ENCODE assay signal across 8 mouse cellular contexts in genomic region chr8:90346880-90347535, GRCm38 (mm10). TPM values are rescaled to one million over a fixed set of nuclear protein-coding genes. Genes with fewer than 3 reads are reported as not detected.
DNase-seq lines count a peak whose midpoint lies in the region; ATAC-seq and TF ChIP-seq lines count a peak whose summit lies in the region.

No protein-coding gene starts in this region.

- no peak for ATAC-seq in kidney, embryonic 16.5 days (ENCODE audit: low FRiP score, low TSS enrichment)
- ATAC-seq in intestine, postnatal 0 days, result no peak
- no peak for ATAC-seq in activated CD4-positive, CD25-positive, alpha-beta regulatory T cell, adult 4 months

- TF ChIP-seq CTCF in embryonic fibroblast, embryonic 13.5 days (IDR thresholded peaks at IDR 0.05; ENCODE audit: borderline replicate concordance, insufficient read depth, low read length), result no peak
- TF ChIP-seq CTCF in intestine, postnatal 0 days (IDR thresholded peaks at IDR 0.05; ENCODE audit: low read depth), result no peak

- peak overlapping the region; percentile 79 for H3K4me2 ChIP-seq in kidney, embryonic 16.5 days (replicated peaks; ENCODE audit: low read depth, low read length)
- peak overlapping the region; percentile 98 for H3K4me2 ChIP-seq in intestine, postnatal 0 days (replicated peaks; ENCODE audit: low read depth)

- H3K27me3 ChIP-seq in kidney, embryonic 16.5 days (ENCODE audit: insufficient read depth, low read length), result peaks cover 7% of the 10 kb centered on the region; the same call in 1 of the 2 replicates
- peaks cover 3% of the 10 kb centered on the region; the same call in 1 of the 2 replicates for H3K27me3 ChIP-seq in intestine, postnatal 0 days (replicated peaks; ENCODE audit: control insufficient read depth, insufficient read depth, low read length)

- H3K9me3 ChIP-seq in kidney, embryonic 16.5 days (ENCODE audit: low read length), result no peaks in the 10 kb centered on the region
- no peaks in the 10 kb centered on the region for H3K9me3 ChIP-seq in intestine, postnatal 0 days (ENCODE audit: control insufficient read depth)

- peak overlapping the region; percentile 97 for H3K9ac ChIP-seq in kidney, embryonic 16.5 days (replicated peaks; ENCODE audit: low read length)
- H3K9ac ChIP-seq in intestine, postnatal 0 days (ENCODE audit: low read depth, low read length), result no peak overlapping the region; the same call in 1 of the 2 replicates

- under 1% methylated on average over 21 of the region's 21 CpGs for WGBS in kidney, embryonic 16.5 days
- WGBS in intestine, postnatal 0 days, result 1% methylated on average over 21 of the region's 21 CpGs

- peak overlapping the region; percentile 95 for H3K27ac ChIP-seq in kidney, embryonic 16.5 days (ENCODE audit: low read length)
- H3K27ac ChIP-seq in embryonic fibroblast, embryonic 13.5 days (ENCODE audit: insufficient read depth, low read length), result no peak overlapping the region
- H3K27ac ChIP-seq in intestine, postnatal 0 days (ENCODE audit: low read depth, low read length), result no peak overlapping the region

- no peak for TF ChIP-seq POLR2A in embryonic fibroblast, embryonic 13.5 days (IDR thresholded peaks at IDR 0.05; ENCODE audit: low read depth, low read length)

- no peaks in the 10 kb centered on the region for H3K36me3 ChIP-seq in kidney, embryonic 16.5 days (ENCODE audit: insufficient read depth, low read length)
- no peaks in the 10 kb centered on the region for H3K36me3 ChIP-seq in intestine, postnatal 0 days (ENCODE audit: control insufficient read depth, insufficient read depth)

- peak overlapping the region; percentile 73 for H3K4me3 ChIP-seq in kidney, embryonic 16.5 days (ENCODE audit: low read length)
- H3K4me3 ChIP-seq in embryonic fibroblast, embryonic 13.5 days (ENCODE audit: insufficient read depth, low read length), result peak overlapping the region; percentile 46
- peak overlapping the region; percentile 67 for H3K4me3 ChIP-seq in intestine, postnatal 0 days (ENCODE audit: low read depth, low read length)

- peaks cover 32% of the 10 kb centered on the region for H3K4me1 ChIP-seq in kidney, embryonic 16.5 days (ENCODE audit: insufficient read depth, low read length)
- 0 out of 2 replicates have a peak, but pooled peaks cover 3% of the 10 kb centered on the region for H3K4me1 ChIP-seq in embryonic fibroblast, embryonic 13.5 days (ENCODE audit: control insufficient read depth, insufficient read depth, low read length)
- H3K4me1 ChIP-seq in intestine, postnatal 0 days (replicated peaks; ENCODE audit: control insufficient read depth, insufficient read depth, low read length), result no peaks in the 10 kb centered on the region

- no peak for DNase-seq in kidney, adult 8-10 months
- DNase-seq in neural tube, embryonic 10.5 days (ENCODE audit: extremely low spot score, low spot score), result peak; percentile 54
- no peak for DNase-seq in adrenal gland, postnatal 10 days
- no peak for DNase-seq in layer of hippocampus, adult 18-20 months (ENCODE audit: low spot score in 2 of 2)

RNA-seq across cellular contexts. Expression of gene Tox3, which starts 1.1 kb away (rescaled TPM):
- polyA plus RNA-seq in kidney, embryonic 16.5 days (2015; fragmentation: Nextera tagmentation; extraction: Ambion mirVana), result 7.9 and 8.8 TPM in 2 replicates
- polyA plus RNA-seq in embryonic fibroblast, embryonic 13.5 days (2011; ENCODE audit: insufficient read length, low read depth, missing spikeins), result 0.20 and 1.1 TPM in 2 replicates
- polyA plus RNA-seq in intestine, postnatal 0 days (2015; fragmentation: Nextera tagmentation; extraction: Ambion mirVana), result 2.0 and 2.1 TPM in 2 replicates
- total RNA-seq in adrenal gland, postnatal 10 days (2021), result 1 to 10 TPM; 3.9 to 5.1 TPM
- 10 to 100 TPM; 12.8 to 14.9 TPM for total RNA-seq in layer of hippocampus, adult 18-20 months (2021)
- polyA plus RNA-seq in activated CD4-positive, CD25-positive, alpha-beta regulatory T cell, adult 4 months (2017; shearing (Covaris generic)), result not detected
